In genomic region chr3:99254559-99255151, GRCm38 (mm10) we compare ENCODE assay signal across 9 mouse cellular contexts. TPM values are rescaled to one million over a fixed set of nuclear protein-coding genes. Genes with fewer than 3 reads are reported as not detected.
DNase-seq lines count a peak whose midpoint lies in the region; ATAC-seq and TF ChIP-seq lines count a peak whose summit lies in the region.
"Had no signal": no experiment of that assay in that cellular context is flagged by ENCODE, and none has a peak within 500 bp of the region (broad histone marks: within the 10 kb centered on the region; RNA-seq: fewer than 3 reads in every experiment).

No protein-coding gene starts in this region.

- H3K79me2 ChIP-seq in C2C12 (ENCODE audit: control insufficient read depth, insufficient read depth) = peaks cover 41% of the 10 kb centered on the region

- ATAC-seq in heart, embryonic 11.5 days (replicated peaks; ENCODE audit: insufficient number of reproducible peaks, low FRiP score, low TSS enrichment) = no peak
- no peak for ATAC-seq in embryonic facial prominence, embryonic 15.5 days (ENCODE audit: insufficient number of reproducible peaks, low FRiP score, low TSS enrichment, low read depth)

- H3K9me3 ChIP-seq in heart, embryonic 11.5 days (replicated peaks; ENCODE audit: control insufficient read depth, low read length) = no peaks in the 10 kb centered on the region
- H3K9me3 ChIP-seq in embryonic facial prominence, embryonic 15.5 days (replicated peaks) = no peaks in the 10 kb centered on the region
- H3K9me3 ChIP-seq in limb, embryonic 10.5 days (replicated peaks) = no peaks in the 10 kb centered on the region

- no peak for TF ChIP-seq CTCF in C2C12 (IDR thresholded peaks at IDR 0.05; ENCODE audit: control insufficient read depth, insufficient read depth, insufficient read length)
- TF ChIP-seq CTCF in kidney, adult 2 months (conservative IDR thresholded peaks at IDR 0.05; ENCODE audit: insufficient read depth, insufficient read length, low read depth, low read length) = no peak

- no peak for TF ChIP-seq POLR2A in kidney, adult 2 months (IDR thresholded peaks at IDR 0.05; ENCODE audit: low read depth, low read length)

- H3K9ac ChIP-seq in heart, embryonic 11.5 days (ENCODE audit: low read depth, low read length) = no peak overlapping the region
- H3K9ac ChIP-seq in embryonic facial prominence, embryonic 15.5 days = peak overlapping the region; percentile 62

- H3K4me1 ChIP-seq in heart, embryonic 11.5 days (ENCODE audit: control insufficient read depth, insufficient read depth, low read length) = peaks cover 7% of the 10 kb centered on the region; the same call in 1 of the 2 replicates
- H3K4me1 ChIP-seq in embryonic facial prominence, embryonic 15.5 days = peaks cover 8% of the 10 kb centered on the region
- peaks cover 53% of the 10 kb centered on the region for H3K4me1 ChIP-seq in limb, embryonic 10.5 days
- 0 out of 2 replicates have a peak, but pooled peaks cover 4% of the 10 kb centered on the region for H3K4me1 ChIP-seq in kidney, adult 2 months (ENCODE audit: control insufficient read depth, insufficient read depth, low read length)

- peaks cover 6% of the 10 kb centered on the region for H3K79me3 ChIP-seq in C2C12 (ENCODE audit: low read depth)

- H3K4me2 ChIP-seq in heart, embryonic 11.5 days = no peak overlapping the region
- peak overlapping the region; percentile 72 for H3K4me2 ChIP-seq in embryonic facial prominence, embryonic 15.5 days (replicated peaks)

- WGBS in heart, embryonic 11.5 days (ENCODE audit: insufficient replicate concordance) = 2% methylated on average over 15 of the region's 15 CpGs
- WGBS in embryonic facial prominence, embryonic 15.5 days = 3% methylated on average over 15 of the region's 15 CpGs
- under 1% methylated on average over 15 of the region's 15 CpGs for WGBS in limb, embryonic 10.5 days
- 10% methylated on average over 15 of the region's 15 CpGs for WGBS in kidney, adult 2 months

- 0 out of 2 replicates have a peak overlapping the region, but pooled peaks have one; percentile 50 for H3K4me3 ChIP-seq in heart, embryonic 11.5 days (ENCODE audit: low read depth, low read length)
- H3K4me3 ChIP-seq in C2C12 (ENCODE audit: insufficient read depth, poor library complexity, severe bottlenecking) = peak overlapping the region; percentile 56
- peak overlapping the region; percentile 59 for H3K4me3 ChIP-seq in embryonic facial prominence, embryonic 15.5 days (replicated peaks)
- H3K4me3 ChIP-seq in limb, embryonic 10.5 days = peak overlapping the region; percentile 88
- H3K4me3 ChIP-seq in kidney, adult 2 months (ENCODE audit: insufficient read depth, low read depth, low read length) = no peak overlapping the region

- H3K27ac ChIP-seq in heart, embryonic 11.5 days (ENCODE audit: low read depth, low read length) = no peak overlapping the region
- peak overlapping the region; percentile 93 for H3K27ac ChIP-seq in embryonic facial prominence, embryonic 15.5 days (replicated peaks)
- peak overlapping the region; percentile 99 for H3K27ac ChIP-seq in limb, embryonic 10.5 days
- no peak overlapping the region for H3K27ac ChIP-seq in kidney, adult 2 months (ENCODE audit: insufficient read depth, low read depth, low read length)
- H3K27ac ChIP-seq: macrophage had no signal

- peaks cover 92% of the 10 kb centered on the region for H3K27me3 ChIP-seq in heart, embryonic 11.5 days (ENCODE audit: control insufficient read depth, insufficient read depth, low read length)
- no peaks in the 10 kb centered on the region for H3K27me3 ChIP-seq in C2C12 (ENCODE audit: control insufficient read depth, insufficient read depth, insufficient read length)
- H3K27me3 ChIP-seq in embryonic facial prominence, embryonic 15.5 days = peaks cover 75% of the 10 kb centered on the region
- peaks cover 60% of the 10 kb centered on the region for H3K27me3 ChIP-seq in limb, embryonic 10.5 days (ENCODE audit: low read depth, poor library complexity, severe bottlenecking)
- H3K27me3 ChIP-seq in kidney, adult 2 months (replicated peaks; ENCODE audit: control insufficient read depth, insufficient read depth, low read length) = peaks cover 31% of the 10 kb centered on the region

- peak overlapping the region; percentile 70 for H3ac ChIP-seq in C2C12 (ENCODE audit: control insufficient read depth, insufficient read length, low read depth)

- H3K36me3 ChIP-seq in heart, embryonic 11.5 days (ENCODE audit: control insufficient read depth, insufficient read depth, low read length) = no peaks in the 10 kb centered on the region
- H3K36me3 ChIP-seq in C2C12 (ENCODE audit: control insufficient read depth, insufficient read depth) = no peaks in the 10 kb centered on the region
- H3K36me3 ChIP-seq in embryonic facial prominence, embryonic 15.5 days = no peaks in the 10 kb centered on the region
- H3K36me3 ChIP-seq in limb, embryonic 10.5 days = peaks cover 36% of the 10 kb centered on the region
- no peaks in the 10 kb centered on the region for H3K36me3 ChIP-seq in kidney, adult 2 months (ENCODE audit: control insufficient read depth, insufficient read depth, low read length)

- no peak for DNase-seq in heart, postnatal 4 days
- DNase-seq in limb, embryonic 10.5 days (ENCODE audit: low spot score) = peak; percentile 59
- no peak for DNase-seq in frontal cortex, postnatal 36 days (ENCODE audit: low spot score in 2 of 2)
- DNase-seq in frontal cortex, postnatal 10 days (ENCODE audit: low spot score in 2 of 2) = no peak
- DNase-seq in kidney, adult 2 months = no peak

TF ChIP-seq in C2C12, 6 proteins besides CTCF, POLR2A, EP300 and RAD21:
- TF ChIP-seq MYOG (IDR thresholded peaks at IDR 0.05; ENCODE audit: control insufficient read depth, extremely low read depth, insufficient read length) (no peak), CEBPB (IDR thresholded peaks at IDR 0.05; ENCODE audit: low read depth) (no peak), FOSL1 (IDR thresholded peaks at IDR 0.05; ENCODE audit: insufficient read depth, low read length, poor library complexity, severe bottlenecking) (no peak), MYOD1 (IDR thresholded peaks at IDR 0.05; ENCODE audit: control insufficient read depth, insufficient read length, low read depth) (no peak)

RNA-seq across cellular contexts. Expression of gene Tbx15, which starts 14.5 kb away (rescaled TPM):
- polyA plus RNA-seq in heart, embryonic 11.5 days (2014; fragmentation: Nextera tagmentation; extraction: Ambion mirVana) = 0.21 and 0.40 TPM in 2 replicates
- total RNA-seq in heart, postnatal 4 days (2021) = under 1 TPM; 0.36 to 0.52 TPM
- 5.0 TPM for polyA plus RNA-seq in C2C12 (2012; fragmentation: generic; extraction: Trizol)
- polyA plus RNA-seq in embryonic facial prominence, embryonic 15.5 days (2015; fragmentation: Nextera tagmentation; extraction: Ambion mirVana) = 25.2 and 25.9 TPM in 2 replicates
- 25.8 and 41.2 TPM in 2 replicates for polyA plus RNA-seq in limb, embryonic 10.5 days (2016; fragmentation: Nextera tagmentation; extraction: Ambion mirVana)
- 0.07 and 0.72 TPM in 2 replicates for polyA plus RNA-seq in kidney, adult 2 months (2012; rRNA removed)
- polyA plus RNA-seq: macrophage had no signal

Comparison
In these comparisons a context has a peak if more than half of its experiments do, and no peak if none do; other contexts are left out.
1. H3K27ac ChIP-seq: peak in embryonic facial prominence, embryonic 15.5 days (single experiment) and limb, embryonic 10.5 days (single experiment); none in heart, embryonic 11.5 days (single experiment) and kidney, adult 2 months (single experiment).